Mouse (Mus musculus) inflammation-experienced regulatory T-cells (primary cell): ENCODE measurements around the gene Ube2dnl1. TPM values are rescaled to one million over a fixed set of nuclear protein-coding genes. Genes with fewer than 3 reads are reported as not detected.

ENCODE experiments used
- polyA plus RNA-seq, 2 experiments: library from polyadenylated mRNA; unstranded; fragments of 100-300 nt; shearing (Covaris generic); gene quantifications; one replicate each; pipeline ENCODE4 v1.2.1; 2017

The Ube2dnl1 gene
- polyA plus RNA-seq: not detected

DNA sequence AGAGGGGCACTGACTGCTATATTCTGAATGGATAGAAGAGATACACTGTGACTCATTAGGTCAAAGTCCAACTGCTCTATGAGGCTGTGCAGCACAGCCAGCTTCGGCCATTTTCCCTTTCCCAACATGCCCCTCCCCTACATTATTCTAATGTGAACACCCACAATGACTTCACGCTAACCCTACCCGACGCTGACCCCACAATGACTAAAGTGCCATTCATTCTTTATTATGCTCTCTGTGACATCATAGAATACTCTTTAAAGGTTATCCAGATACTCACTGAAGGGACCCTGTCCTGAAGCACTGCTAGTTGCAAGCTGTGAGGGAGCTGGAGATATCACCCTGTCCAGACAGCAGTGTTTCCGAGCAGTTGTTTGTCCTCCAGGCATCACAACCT lies at the start of gene Ube2dnl1:
Gene Ube2dnl1, plus strand, starts transcription at position 301 of the 400 bp plus-strand sequence.

GRCm38 (mm10) chrX:114907282-114907681 lies 2.5 kb downstream of the Ube2dnl1 start, which contains the start of gene Ube2dnl2:
Gene Ube2dnl2, plus strand, starts transcription at chrX:114907582.

Other genes with a start within 250 kb of the Ube2dnl1 start
- gene Ube2dnl2, start 2.6 kb downstream of the Ube2dnl1 start, polyA plus RNA-seq: not detected